Mouse (Mus musculus) neural tube, embryonic 13.5 days (tissue): ENCODE data around the gene Dnajb5. TPM values are rescaled to one million over a fixed set of nuclear protein-coding genes. Genes with fewer than 3 reads are reported as not detected.

ENCODE experiments used
- ATAC-seq: fragments of 200-750 bp; cut with Nextera tagmentation; 2 replicates; pipeline ENCODE4 v1.8.0; 2017; ENCODE audit warnings: low read depth, mild to moderate bottlenecking, moderate TSS enrichment, moderate library complexity
- H3K27ac ChIP-seq: fragments of 300-500 bp; sonication (generic); replicated peaks from 2 replicates; pipeline ENCODE4 v1.5.1; 2015; ENCODE audit warnings: moderate library complexity, mild to moderate bottlenecking, inconsistent platforms
- H3K27me3 ChIP-seq: fragments of 300-500 bp; sonication (generic); 2 replicates; pipeline ENCODE4 v1.6.1; 2015; ENCODE audit warnings: mild to moderate bottlenecking, inconsistent platforms
- H3K36me3 ChIP-seq: fragments of 300-500 bp; sonication (generic); 2 replicates; pipeline ENCODE4 v1.6.1; 2015; ENCODE audit warnings: mild to moderate bottlenecking, inconsistent platforms
- H3K4me1 ChIP-seq: fragments of 300-500 bp; sonication (generic); replicated peaks from 2 replicates; pipeline ENCODE4 v1.6.1; 2015; ENCODE audit warnings: inconsistent platforms
- H3K4me2 ChIP-seq: fragments of 300-500 bp; sonication (generic); 2 replicates; pipeline ENCODE4 v1.6.1; 2015; ENCODE audit warnings: inconsistent platforms, mild to moderate bottlenecking, moderate library complexity
- H3K4me3 ChIP-seq: fragments of 300-500 bp; sonication (generic); 2 replicates; pipeline ENCODE4 v1.5.1; 2015; ENCODE audit warnings: mild to moderate bottlenecking, inconsistent platforms
- H3K9ac ChIP-seq: fragments of 300-500 bp; sonication (generic); 2 replicates; pipeline ENCODE4 v1.6.1; 2015; ENCODE audit warnings: moderate library complexity, mild to moderate bottlenecking, inconsistent platforms
- H3K9me3 ChIP-seq: fragments of 300-500 bp; sonication (generic); 2 replicates; pipeline ENCODE4 v1.6.1; 2016; ENCODE audit warnings: inconsistent platforms
- WGBS: fragments of 180-500 bp; shearing (Covaris S2); methylation state at CpG from one replicate; pipeline ENCODE4 v1.1.7; 2015; 5-methylcytosine and 5-hydroxymethylcytosine counted together
- polyA plus RNA-seq: library from polyadenylated mRNA; unstranded; fragments of >200 nt; fragmentation: Nextera tagmentation; extraction: Ambion mirVana; gene quantifications from 2 replicates; pipeline ENCODE4 v1.2.1, GENCODE M21; 2015

The Dnajb5 gene
- polyA plus RNA-seq, 1 experiment from 2014 or later: 50.1 TPM

DNA sequence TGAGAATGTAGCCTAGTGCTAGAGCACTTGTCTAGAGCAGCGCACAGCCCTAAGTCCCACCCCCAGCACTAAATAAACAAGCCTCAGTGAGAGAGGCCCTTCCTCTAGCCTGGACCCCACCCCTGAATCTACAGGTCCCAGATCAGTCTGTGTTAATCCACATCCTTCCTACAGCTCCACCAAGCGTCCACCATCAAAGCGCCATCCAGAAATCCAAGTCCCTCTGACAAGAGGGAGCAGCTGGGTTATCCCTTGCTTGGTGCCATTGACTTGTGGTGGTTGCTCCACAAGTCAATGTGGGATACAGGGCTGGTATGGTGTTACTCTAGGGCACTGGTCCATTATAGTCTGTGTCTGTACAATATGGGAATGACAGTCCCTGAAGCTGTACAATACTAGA, 5.6 kb downstream of the Dnajb5 start:
- H3K9me3 ChIP-seq: no peaks in the 10 kb centered on the region
- WGBS: 91% methylated on average over 3 of the region's 3 CpGs
- peaks cover 51% of the 10 kb centered on the region for H3K4me1 ChIP-seq
- H3K27ac ChIP-seq: no peak overlapping the region
- no peak for ATAC-seq
- H3K36me3 ChIP-seq: peaks cover 55% of the 10 kb centered on the region
- no peak overlapping the region for H3K9ac ChIP-seq
- H3K4me2 ChIP-seq: 0 out of 2 replicates have a peak overlapping the region, but pooled peaks have one; percentile 93
- H3K27me3 ChIP-seq: no peaks in the 10 kb centered on the region
- no peak overlapping the region for H3K4me3 ChIP-seq

DNA sequence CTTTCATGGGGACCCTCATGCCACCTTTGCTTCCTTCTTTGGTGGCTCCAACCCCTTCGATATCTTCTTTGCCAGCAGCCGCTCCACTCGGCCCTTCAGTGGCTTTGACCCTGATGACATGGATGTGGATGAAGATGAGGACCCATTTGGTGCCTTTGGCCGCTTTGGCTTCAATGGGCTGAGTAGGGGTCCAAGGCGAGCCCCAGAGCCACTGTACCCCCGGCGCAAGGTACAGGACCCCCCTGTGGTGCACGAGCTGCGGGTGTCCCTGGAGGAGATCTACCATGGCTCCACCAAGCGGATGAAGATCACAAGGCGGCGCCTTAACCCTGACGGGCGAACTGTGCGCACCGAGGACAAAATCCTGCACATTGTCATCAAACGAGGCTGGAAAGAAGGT, 7.0 kb downstream of the Dnajb5 start:
- no peak for ATAC-seq
- Histone ChIP-seq H3K27me3 (no peaks in the 10 kb centered on the region), H3K9ac (no peak overlapping the region), H3K4me3 (no peak overlapping the region), H3K36me3 (peaks cover 55% of the 10 kb centered on the region), H3K4me2 (no peak overlapping the region), H3K27ac (no peak overlapping the region), H3K9me3 (no peaks in the 10 kb centered on the region), H3K4me1 (peaks cover 38% of the 10 kb centered on the region)
- WGBS: 92% methylated on average over 17 of the region's 17 CpGs

DNA sequence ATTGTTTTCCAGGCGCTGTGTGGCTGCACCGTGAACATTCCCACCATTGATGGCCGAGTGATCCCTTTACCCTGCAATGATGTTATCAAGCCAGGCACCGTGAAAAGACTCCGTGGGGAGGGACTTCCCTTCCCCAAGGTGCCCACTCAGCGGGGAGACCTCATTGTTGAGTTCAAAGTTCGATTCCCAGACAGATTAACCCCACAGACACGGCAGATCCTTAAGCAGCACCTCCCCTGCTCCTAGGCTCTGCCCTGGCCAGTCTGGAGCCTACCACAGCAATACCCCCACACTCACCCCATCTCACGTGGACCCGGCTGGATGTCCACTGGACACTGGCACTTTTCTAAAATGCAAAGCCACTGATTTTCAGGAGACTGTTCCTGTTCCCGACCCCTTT, 7.7 kb downstream of the Dnajb5 start:
- Histone ChIP-seq H3K4me1 (peaks cover 31% of the 10 kb centered on the region), H3K9me3 (no peaks in the 10 kb centered on the region), H3K4me3 (no peak overlapping the region), H3K27ac (no peak overlapping the region), H3K4me2 (no peak overlapping the region), H3K36me3 (peaks cover 55% of the 10 kb centered on the region), H3K27me3 (no peaks in the 10 kb centered on the region), H3K9ac (no peak overlapping the region)
- ATAC-seq: no peak
- 79% methylated on average over 11 of the region's 11 CpGs for WGBS

DNA sequence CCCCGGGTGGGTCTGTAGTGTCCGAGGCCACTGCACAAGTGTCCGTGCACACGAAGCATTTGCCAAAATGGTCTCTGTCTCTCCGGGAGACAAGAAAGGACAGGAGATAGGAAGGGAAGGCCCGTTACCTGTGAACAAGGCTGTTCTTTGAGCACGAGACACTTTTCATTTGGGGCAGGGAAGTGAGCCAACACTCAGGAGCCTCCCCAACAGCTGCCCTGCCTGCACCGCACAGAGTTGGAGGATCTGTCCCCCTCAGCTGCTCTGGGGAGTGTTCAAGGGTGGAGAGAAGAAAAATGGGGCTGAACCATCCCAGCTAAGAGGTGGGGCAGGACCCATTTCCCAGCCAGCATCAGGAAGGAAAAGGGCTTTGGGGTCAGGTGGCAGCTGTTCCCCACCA, 8.4 kb downstream of the Dnajb5 start:
- H3K36me3 ChIP-seq: peaks cover 55% of the 10 kb centered on the region
- H3K27me3 ChIP-seq: no peaks in the 10 kb centered on the region
- H3K4me2 ChIP-seq: no peak overlapping the region
- no peak overlapping the region for H3K9ac ChIP-seq
- H3K9me3 ChIP-seq: no peaks in the 10 kb centered on the region
- ATAC-seq: no peak
- no peak overlapping the region for H3K27ac ChIP-seq
- no peak overlapping the region for H3K4me3 ChIP-seq
- H3K4me1 ChIP-seq: peaks cover 24% of the 10 kb centered on the region
- 91% methylated on average over 8 of the region's 8 CpGs for WGBS

DNA sequence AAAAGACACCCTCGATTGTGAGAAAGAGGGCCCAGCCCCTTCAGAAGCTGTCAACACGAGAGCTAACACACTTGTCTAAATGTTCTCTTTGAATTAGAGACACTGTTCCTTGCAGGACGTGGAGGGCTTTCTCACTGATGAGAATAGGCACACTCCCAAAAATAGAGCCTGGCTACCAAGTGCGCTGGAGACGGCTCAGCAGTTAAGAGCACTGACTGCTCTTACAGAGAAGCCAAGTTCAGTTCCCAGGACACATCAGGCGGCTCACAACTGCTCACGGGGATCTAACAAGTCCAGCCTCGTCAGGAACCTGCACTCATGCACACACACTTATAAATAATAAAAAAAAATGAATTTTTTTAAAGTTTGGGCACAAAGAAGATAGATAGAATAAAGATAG, 9.3 kb downstream of the Dnajb5 start:
- Histone ChIP-seq H3K27me3 (no peaks in the 10 kb centered on the region), H3K9ac (no peak overlapping the region), H3K4me3 (no peak overlapping the region), H3K4me2 (no peak overlapping the region), H3K4me1 (peaks cover 15% of the 10 kb centered on the region), H3K27ac (no peak overlapping the region), H3K36me3 (peaks cover 47% of the 10 kb centered on the region), H3K9me3 (no peaks in the 10 kb centered on the region)
- no peak for ATAC-seq
- 76% methylated on average over 8 of the region's 8 CpGs for WGBS

DNA sequence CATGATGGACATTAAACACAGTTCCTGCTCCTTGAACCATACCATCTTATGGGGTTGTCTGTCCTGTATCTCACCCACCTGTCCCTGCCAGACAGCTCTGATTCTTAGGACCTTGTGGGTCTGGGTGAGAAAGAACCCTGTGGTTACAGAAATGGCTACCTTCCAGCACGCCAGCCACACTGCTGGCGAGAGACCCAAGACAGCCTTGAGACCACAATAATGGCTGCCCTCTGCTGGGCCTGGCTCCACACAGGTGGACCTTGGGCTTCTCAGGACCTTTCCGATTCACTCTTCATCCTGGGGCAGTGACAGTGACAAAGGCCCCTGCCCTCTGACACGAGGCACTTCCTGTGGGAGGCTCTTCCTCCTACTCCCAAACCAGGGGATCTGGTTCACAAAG, 9.8 kb downstream of the Dnajb5 start:
- Histone ChIP-seq H3K9me3 (no peaks in the 10 kb centered on the region), H3K9ac (no peak overlapping the region), H3K36me3 (peaks cover 47% of the 10 kb centered on the region), H3K4me2 (no peak overlapping the region), H3K4me1 (peaks cover 10% of the 10 kb centered on the region), H3K4me3 (no peak overlapping the region), H3K27ac (no peak overlapping the region), H3K27me3 (no peaks in the 10 kb centered on the region)
- WGBS: 70% methylated on average over 4 of the region's 4 CpGs
- ATAC-seq: no peak

DNA sequence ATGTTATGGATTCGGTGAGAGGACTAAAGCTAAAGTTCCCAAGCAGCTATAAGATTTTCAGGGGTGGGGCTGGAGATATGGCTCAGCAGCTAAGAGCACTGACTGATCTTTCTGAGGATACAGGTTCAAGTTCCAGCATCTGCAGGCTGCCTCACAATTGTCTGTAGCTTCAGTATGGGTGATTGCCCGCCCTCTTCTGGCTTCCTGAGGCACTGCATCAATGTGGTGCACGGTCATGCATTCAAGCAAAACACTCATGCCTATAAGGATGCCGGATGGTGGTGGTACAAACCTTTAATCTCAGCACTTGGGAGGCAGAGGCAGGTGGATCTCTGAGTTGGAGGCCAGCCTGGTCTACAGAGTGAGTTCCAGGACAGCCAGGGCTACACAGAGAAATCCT, 12.0 kb downstream of the Dnajb5 start:
- H3K27ac ChIP-seq: no peak overlapping the region
- no peak overlapping the region for H3K9ac ChIP-seq
- no peaks in the 10 kb centered on the region for H3K27me3 ChIP-seq
- peaks cover 27% of the 10 kb centered on the region for H3K36me3 ChIP-seq
- peaks cover 7% of the 10 kb centered on the region for H3K4me1 ChIP-seq
- ATAC-seq: no peak
- H3K4me2 ChIP-seq: no peak overlapping the region
- WGBS: 27% methylated on average over 4 of the region's 4 CpGs
- H3K9me3 ChIP-seq: no peaks in the 10 kb centered on the region
- no peak overlapping the region for H3K4me3 ChIP-seq

DNA sequence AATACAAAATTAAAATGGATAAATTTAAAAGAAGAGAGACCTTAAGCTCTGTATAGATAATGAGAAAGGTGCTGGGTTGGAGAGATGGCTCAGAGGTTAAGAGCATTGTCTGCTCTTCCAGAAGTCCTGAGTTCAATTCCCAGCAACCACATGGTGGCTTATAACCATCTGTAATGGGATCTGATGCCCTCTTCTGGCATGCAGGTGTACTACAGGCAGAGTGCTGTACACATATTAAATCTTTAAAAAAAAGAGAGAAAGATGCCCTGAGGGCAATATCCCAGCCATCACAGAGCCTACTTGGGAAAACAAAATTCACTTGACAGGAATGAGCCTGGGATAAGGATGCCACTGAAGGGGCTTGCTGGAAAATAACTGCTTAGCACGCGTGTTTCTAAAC, 13.9 kb downstream of the Dnajb5 start:
- 95% methylated on average over 2 of the region's 2 CpGs for WGBS
- Histone ChIP-seq H3K4me1 (peaks cover 7% of the 10 kb centered on the region), H3K27ac (no peak overlapping the region), H3K4me3 (no peak overlapping the region), H3K4me2 (no peak overlapping the region), H3K9ac (no peak overlapping the region), H3K36me3 (peaks cover 8% of the 10 kb centered on the region), H3K27me3 (no peaks in the 10 kb centered on the region), H3K9me3 (no peaks in the 10 kb centered on the region)
- ATAC-seq: no peak

DNA sequence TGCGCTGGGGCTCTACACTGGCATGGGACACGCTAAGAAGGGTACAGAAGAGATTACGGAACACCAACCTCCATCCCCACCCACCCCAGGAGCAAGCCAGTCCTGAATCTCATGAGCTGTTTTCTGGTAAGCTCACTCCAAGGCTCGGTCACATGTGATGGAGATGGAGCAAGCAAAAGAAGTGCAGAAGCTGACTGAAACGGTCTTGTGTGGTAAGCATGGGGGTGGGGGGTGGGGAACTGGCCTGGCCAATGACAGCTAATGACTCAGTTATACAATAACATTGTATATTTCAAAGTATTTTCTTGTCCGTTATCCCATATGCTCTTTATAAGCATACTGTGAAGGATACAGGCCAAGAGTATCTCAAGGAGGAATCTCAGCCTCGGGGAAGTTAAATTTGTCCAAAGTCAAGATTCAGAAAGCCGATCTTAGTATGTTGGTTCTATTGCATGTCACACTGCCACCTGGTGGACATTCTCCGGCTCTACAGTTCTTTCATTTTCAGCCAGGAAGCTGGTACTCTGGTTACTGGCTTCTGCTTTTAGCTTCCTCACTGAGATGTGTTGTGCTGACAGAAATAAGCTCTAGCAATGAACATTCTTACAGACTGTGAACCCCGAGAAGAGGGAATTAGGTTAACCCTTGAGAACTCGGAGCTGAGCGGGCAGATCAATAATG, 15.6 kb downstream of the Dnajb5 start:
- Histone ChIP-seq H3K4me2 (peak overlapping the region; percentile 37), H3K27ac (no peak overlapping the region), H3K9ac (no peak overlapping the region), H3K4me3 (no peak overlapping the region), H3K36me3 (no peaks in the 10 kb centered on the region), H3K27me3 (no peaks in the 10 kb centered on the region), H3K4me1 (peaks cover 7% of the 10 kb centered on the region), H3K9me3 (no peaks in the 10 kb centered on the region)
- WGBS: 15% methylated on average over 12 of the region's 12 CpGs
- ATAC-seq: peak; percentile 28; the same call in 1 of the 2 replicates

DNA sequence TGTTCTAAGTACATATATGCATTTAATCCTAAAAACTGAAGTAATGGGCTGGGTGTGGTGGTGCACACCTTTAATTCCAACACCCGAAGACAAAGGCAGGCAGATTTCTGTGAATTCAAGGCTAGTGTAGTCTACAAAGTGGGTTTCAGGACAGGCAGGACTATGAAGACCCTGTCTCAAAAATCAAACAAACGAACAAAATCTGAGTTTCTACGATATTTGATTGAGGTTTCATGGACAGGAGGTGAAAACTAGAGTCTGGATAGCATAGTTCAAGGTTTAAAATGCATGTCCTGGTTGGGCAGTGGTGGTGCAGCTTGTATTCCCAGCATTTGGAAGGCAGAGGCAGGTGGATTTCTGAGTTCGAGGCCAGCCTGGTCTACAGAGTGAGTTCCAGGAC, 19.7 kb downstream of the Dnajb5 start, which contains the start of gene 1700022I11Rik:
TSS of gene 1700022I11Rik (plus strand) at position 301 of the 400 bp plus-strand sequence.
- H3K9ac ChIP-seq: no peak within 1 kb of the TSS
- peaks cover 7% of the 10 kb centered on the region for H3K4me1 ChIP-seq
- ATAC-seq: no peak
- H3K36me3 ChIP-seq: no peaks in the 10 kb centered on the region
- H3K27me3 ChIP-seq: no peaks in the 10 kb centered on the region
- H3K27ac ChIP-seq: no peak within 1 kb of the TSS
- WGBS: 89% methylated on average over 4 of the region's 4 CpGs
- H3K4me2 ChIP-seq: no peak within 1 kb of the TSS
- no peaks in the 10 kb centered on the region for H3K9me3 ChIP-seq
- H3K4me3 ChIP-seq: no peak within 1 kb of the TSS

DNA sequence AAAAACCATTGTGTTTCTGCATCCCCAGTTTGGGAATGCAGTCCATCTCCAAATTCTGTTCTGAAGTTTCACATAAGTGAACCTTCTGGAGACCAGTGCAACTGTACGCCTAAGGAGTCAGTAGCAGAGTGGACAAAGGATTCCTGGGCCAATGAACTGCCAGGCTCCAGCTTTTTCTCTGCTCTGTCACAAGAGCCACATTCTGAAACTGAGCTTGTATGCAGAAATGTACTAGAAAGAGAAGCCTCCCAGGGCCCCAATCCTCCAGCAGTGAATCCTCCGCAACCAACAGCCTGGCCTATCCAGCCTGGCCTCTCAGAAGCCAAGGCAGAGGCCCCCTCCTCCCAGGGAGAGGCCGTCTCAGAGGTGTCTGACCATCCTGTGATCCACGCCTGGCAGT, 23.3 kb downstream of the Dnajb5 start:
- no peaks in the 10 kb centered on the region for H3K9me3 ChIP-seq
- no peak overlapping the region for H3K9ac ChIP-seq
- no peak overlapping the region for H3K4me2 ChIP-seq
- no peak overlapping the region for H3K4me3 ChIP-seq
- H3K27me3 ChIP-seq: no peaks in the 10 kb centered on the region
- WGBS: 73% methylated on average over 4 of the region's 4 CpGs
- no peaks in the 10 kb centered on the region for H3K4me1 ChIP-seq
- no peak overlapping the region for H3K27ac ChIP-seq
- H3K36me3 ChIP-seq: peaks cover 12% of the 10 kb centered on the region
- ATAC-seq: no peak

DNA sequence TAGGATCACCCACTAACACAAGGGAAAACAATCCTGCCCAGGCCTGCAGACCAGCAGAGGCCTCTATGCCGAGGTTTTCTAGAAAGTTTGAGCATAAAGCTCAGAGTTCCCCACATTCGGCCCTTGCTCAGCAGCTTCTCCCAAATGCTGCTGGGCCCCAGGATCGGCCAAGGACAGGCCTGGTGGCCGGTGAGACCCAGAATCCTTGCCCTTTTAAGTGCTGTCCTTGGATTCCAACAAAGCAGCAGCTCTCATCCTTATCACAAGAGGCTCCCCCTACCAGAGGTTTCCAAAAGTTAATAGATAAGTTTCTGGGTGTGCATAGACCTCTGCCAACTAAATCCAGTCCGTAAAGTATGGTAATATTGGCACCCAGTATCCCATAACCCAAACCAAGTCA, 24.3 kb downstream of the Dnajb5 start:
- H3K27me3 ChIP-seq: no peaks in the 10 kb centered on the region
- peaks cover 22% of the 10 kb centered on the region for H3K36me3 ChIP-seq
- no peaks in the 10 kb centered on the region for H3K9me3 ChIP-seq
- no peak for ATAC-seq
- no peaks in the 10 kb centered on the region for H3K4me1 ChIP-seq
- H3K27ac ChIP-seq: no peak overlapping the region
- no peak overlapping the region for H3K4me2 ChIP-seq
- H3K4me3 ChIP-seq: no peak overlapping the region
- WGBS: 86% methylated on average over 5 of the region's 5 CpGs
- H3K9ac ChIP-seq: no peak overlapping the region

DNA sequence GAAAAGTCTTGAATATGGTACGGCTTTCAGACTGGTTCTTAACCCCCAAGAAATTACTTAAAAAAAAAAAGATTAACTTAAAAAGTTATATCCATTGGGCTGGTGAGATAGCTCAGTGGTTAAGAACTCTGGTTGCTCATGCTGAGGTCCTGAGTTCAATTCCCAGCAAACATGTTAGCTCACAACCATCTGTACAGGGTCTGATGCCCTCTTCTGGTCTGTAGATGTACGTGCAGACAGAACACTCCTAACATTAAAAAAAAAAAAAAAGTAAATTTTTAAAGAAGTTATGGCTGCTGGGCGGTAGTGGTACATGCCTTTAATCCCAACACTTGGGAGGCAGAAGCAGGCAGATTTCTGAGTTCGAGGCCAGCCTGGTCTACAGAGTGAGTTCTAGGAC, 28.4 kb downstream of the Dnajb5 start:
- H3K4me1 ChIP-seq: no peaks in the 10 kb centered on the region
- no peaks in the 10 kb centered on the region for H3K9me3 ChIP-seq
- no peak for ATAC-seq
- no peak overlapping the region for H3K4me3 ChIP-seq
- 92% methylated on average over 4 of the region's 4 CpGs for WGBS
- no peak overlapping the region for H3K4me2 ChIP-seq
- H3K36me3 ChIP-seq: peaks cover 59% of the 10 kb centered on the region
- H3K27me3 ChIP-seq: no peaks in the 10 kb centered on the region
- no peak overlapping the region for H3K27ac ChIP-seq
- H3K9ac ChIP-seq: no peak overlapping the region
